Mouse (Mus musculus) monocyte, adult 2 months (primary cell): ENCODE measurements around the gene Adprm.
"Not testable (repeated sequence)": the region's sequence is repeated elsewhere in the genome, so short reads cannot be mapped to it uniquely, and the experiment has no call there.

Experiments
- DNase-seq, 2 experiments: peaks; one replicate each; pipeline ENCODE4 v3.0.0; 2022; ENCODE audit warnings: low spot score in 2 of 2, low read depth in 1 of 2

Gene Adprm

DNA sequence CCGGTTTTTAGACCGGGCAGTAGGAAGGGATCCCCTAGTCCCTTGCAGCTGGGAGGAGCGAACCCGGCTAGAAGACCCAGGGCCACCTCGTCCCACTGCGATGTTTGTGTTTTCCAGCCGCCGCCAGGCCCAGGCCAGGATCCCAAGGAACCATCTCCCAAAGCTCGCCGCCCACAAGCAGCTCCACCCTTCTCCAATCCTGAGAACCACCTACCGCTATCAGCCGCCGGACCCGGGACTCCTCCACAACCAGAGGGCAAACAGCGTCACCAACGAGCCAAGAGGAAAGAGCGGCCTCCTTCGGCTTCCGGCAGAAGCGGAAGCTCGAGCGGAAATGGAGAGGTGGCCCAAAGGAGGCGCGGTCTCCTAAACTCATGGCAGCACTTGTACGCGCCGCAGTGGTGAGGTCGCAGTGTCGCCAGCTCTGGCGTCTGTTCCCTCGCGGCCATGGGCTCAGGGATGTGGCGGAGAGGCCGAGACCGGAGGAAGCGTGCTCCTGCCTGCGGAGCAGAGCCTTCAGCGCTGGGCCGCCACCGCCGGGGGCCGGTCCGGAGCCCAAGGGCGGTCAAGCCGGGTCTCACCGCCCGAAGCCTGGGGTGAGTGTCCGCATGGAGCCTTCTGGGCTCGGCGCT, at the start of gene Adprm, which contains the start of gene Sco1:
Adprm (minus strand) TSS at position 274 of the 632 bp plus-strand sequence.
Sco1 (plus strand) TSS at position 350 of the 632 bp plus-strand sequence.
- peak; percentile 52 to 63 for DNase-seq

DNA sequence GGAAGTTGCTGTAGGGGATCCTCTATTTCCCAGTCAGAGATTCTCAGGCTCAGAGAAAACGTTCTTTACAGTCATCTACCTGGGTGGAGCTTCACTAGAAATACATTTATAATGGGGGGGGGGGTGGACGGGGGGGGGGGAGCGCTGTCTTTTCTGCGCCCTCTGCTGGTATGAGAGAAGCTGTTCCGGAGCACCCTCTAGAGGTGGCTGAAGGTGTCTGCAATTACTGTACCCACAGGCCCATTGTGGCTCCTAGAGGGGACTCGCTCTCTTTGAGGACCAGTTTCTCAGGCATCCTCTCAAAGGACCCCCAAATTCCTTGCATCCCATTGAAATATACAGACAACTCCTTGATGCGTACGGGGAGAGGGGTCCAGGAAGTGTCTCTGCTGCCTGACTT, 49.3 kb upstream of the Adprm start:
- DNase-seq, result no peak

DNA sequence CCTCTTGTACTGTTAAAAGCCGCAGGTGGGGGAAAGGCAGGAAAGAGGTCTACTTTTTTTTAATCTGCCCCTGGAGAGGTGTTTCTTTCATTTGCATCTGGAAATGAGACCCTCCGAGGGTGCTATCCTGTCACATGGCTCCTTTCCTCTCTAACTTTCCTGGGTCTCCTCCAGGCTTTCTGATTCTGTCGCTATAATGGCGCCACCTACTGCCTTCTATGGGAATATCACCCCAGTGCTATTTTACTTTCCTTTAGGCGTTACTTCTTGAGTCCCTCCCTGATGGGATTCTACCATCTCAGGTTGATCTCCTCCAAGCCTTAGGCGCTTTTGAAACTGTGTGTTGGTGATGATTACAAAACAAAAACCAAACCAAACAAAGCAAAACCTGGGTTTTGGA, 47.8 kb upstream of the Adprm start:
- DNase-seq, result no peak

DNA sequence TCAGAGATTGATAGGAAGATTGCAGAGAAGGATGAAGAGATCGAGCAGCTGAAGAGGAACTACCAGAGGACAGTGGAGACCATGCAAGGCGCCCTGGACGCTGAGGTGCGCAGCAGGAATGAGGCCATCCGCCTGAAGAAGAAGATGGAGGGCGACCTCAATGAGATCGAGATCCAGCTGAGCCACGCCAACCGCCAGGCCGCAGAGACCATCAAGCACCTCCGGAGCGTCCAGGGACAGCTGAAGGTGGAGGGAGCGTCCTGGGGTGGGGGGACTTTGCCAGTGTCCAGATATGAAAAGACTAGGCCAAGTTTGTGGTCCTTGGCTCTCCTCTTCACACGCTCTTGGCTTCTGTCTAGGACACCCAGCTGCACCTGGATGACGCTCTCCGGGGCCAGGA, 46.8 kb upstream of the Adprm start:
- no peak for DNase-seq

DNA sequence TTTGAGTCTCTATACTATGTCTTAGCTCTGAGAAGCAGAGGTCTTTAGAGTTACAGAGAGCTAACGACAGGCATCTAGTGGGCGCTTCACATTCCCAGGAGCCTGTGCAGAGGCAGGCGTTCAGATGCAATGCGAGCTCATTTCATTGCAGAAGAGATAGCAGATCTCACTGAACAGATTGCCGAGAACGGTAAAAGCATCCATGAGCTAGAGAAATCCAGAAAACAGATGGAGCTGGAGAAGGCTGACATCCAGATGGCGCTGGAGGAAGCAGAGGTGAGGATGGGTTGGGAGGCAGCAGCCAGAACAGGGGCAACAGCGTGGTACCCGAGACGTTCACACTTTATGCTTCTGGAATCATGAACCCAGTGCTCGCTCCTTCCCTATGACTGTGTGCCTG, 46.0 kb upstream of the Adprm start:
- no peak for DNase-seq

DNA sequence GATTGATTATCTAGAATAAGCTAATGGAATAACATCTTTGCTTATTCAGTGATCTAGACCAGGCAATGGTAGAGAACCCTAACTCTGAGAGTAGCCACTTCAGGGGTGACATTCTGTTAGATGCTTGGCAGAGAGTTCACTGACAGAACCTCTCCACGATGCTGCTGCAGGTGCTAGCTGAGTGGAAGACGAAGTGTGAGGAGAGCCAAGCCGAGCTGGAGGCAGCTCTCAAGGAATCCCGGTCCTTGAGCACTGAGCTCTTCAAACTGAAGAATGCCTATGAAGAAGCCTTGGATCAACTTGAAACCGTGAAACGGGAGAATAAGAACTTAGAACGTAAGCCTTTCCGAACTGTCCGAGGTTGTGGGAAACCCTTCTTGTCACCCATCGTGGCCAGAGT, 45.3 kb upstream of the Adprm start:
- no peak for DNase-seq

DNA sequence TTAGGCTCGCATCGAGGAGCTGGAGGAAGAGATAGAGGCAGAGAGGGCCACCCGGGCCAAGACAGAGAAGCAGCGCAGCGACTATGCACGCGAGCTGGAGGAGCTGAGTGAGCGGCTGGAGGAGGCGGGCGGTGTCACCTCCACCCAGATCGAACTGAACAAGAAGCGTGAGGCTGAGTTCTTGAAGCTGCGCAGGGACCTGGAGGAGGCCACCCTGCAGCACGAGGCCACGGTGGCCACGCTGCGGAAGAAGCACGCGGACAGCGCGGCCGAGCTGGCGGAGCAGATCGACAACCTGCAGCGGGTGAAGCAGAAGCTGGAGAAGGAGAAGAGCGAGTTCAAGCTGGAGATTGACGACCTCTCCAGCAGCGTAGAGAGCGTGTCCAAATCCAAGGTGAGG, 42.1 kb upstream of the Adprm start:
- no peak for DNase-seq

DNA sequence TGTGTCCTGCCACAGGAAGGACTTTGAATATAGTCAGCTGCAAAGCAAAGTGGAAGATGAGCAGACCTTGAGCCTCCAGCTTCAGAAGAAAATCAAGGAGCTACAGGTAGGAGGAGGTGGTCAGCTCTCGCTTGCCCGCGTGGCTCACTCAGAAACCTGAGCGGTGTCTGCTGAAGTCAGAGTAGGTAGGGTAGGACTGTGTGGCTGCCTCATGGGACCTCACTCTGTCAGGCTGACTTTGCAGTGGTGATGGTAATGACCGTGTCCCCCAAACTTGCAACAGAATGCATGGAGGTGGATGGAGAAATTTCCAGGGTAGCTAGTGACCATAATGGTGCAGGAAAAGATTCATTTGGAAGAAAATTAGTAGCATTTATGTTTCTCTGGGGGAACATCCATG, 41.3 kb upstream of the Adprm start:
- DNase-seq, result no peak

DNA sequence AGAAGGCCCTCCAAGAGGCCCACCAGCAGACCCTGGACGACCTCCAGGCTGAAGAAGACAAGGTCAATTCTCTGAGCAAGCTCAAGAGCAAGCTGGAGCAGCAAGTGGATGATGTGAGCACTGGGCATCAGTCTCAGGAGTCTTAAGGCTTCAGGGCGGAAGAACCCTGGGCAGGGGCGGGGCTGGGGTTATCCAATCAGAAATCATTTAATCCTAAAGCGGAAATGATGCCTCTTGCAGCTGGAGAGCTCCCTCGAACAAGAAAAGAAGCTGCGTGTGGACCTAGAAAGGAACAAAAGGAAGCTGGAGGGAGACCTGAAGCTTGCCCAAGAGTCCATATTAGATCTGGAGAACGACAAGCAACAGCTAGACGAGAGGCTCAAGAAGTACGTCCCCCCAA, 40.8 kb upstream of the Adprm start:
- DNase-seq, result no peak

DNA sequence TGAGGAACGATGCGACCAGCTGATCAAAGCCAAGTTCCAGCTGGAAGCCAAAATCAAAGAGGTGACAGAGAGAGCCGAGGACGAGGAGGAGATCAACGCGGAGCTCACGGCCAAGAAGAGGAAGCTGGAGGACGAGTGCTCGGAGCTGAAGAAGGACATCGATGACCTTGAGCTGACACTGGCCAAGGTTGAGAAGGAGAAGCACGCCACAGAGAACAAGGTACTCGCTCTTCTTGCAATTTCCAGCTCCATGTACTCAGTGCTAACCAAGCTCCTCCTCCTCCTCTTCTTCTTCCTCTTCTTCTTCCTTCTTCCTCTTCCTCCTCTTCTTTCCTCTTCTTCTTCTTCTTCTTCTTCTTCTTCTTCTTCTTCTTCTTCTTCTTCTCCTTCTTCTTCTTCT, 40.0 kb upstream of the Adprm start:
- DNase-seq, result not testable (repeated sequence)

DNA sequence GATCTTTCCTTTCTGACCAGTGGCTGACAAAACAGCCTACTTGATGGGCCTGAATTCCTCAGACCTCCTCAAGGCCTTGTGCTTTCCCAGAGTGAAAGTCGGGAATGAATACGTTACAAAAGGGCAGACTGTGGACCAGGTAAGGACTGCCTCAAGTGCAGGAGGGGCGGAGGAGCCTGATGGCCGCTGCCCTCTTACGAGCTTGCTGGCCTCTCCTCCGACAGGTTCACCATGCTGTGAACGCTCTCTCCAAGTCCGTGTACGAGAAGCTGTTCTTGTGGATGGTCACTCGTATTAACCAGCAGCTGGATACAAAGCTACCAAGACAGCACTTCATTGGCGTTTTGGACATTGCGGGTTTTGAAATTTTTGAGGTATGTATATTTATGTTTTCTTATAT, 34.8 kb upstream of the Adprm start:
- DNase-seq, result no peak

DNA sequence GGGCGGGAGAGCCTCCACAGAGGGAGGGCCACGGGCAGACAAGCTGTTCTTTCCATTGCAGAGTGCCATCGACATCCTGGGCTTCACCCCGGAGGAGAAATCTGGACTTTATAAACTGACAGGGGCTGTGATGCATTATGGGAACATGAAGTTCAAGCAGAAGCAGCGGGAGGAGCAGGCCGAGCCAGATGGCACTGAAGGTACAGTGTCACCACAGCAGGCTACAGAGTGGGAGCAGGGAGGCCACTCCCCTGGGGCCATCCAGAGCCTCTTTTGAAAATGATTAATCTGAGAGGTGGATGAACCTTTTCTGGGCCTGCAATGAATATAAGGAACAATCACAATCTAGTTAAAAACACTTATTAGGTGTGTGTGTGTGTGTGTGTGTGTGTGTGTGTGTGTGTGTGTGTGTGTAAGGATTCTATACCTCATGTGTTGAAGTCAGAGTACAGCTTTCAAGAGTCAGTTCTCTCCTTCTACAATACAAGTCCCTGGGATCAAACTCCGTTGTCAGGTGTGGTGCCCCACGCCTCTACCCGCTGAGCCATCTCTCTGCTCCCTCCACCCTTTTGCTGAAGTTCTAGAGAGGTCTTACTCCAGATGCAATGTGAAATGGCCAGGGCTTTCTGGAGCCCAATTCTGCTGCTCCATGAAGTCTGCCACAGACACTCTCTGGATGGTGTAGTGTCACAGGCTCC, 34.2 kb upstream of the Adprm start:
- DNase-seq, result no peak

DNA sequence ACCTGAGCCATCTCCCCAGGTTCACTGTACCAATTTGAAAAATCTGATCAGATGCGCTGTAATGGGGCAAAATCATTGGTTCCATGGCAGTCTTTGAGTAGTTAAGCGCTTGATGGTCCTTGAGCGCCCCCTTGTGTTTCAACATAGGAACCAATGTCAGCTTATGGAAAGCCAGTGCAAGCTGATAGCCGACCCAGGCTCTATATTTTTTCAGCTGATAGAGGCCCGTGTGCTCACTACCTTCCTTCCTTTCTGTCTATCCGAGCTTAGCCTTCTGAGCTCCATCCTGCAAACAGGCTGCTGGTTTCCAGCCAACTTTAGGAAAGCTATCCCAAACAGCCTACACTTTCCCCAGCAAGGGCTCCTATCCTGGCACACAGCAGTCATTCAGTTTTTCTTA, 33.1 kb upstream of the Adprm start:
- DNase-seq, result peak in 1 of 2 experiments; percentile 24

DNA sequence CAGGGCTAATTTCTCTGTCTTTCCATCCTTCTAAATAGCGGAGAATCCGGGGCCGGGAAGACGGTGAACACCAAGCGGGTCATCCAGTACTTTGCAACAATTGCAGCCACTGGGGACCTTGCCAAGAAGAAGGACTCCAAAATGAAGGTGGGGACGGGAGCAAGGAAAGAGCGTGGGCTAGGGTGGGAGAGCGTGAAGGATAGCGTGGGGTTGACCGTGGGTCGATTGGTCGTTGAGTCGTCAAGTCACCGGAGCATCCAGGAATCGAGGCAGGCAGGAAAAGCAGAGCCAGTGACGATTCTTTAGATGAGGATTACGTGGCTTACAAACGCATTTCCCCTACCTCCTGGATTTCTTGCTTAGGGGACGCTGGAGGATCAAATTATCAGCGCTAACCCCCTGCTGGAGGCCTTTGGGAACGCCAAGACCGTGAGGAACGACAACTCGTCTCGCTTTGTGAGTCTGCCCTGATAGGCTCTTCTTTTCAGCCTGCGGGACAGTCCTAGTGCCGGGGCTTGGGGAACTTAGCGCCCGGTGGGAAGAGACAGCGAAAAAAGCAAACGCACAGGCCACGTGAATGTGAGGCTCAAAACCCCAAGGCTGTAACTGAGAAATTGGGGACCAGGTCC, 31.4 kb upstream of the Adprm start:
- DNase-seq, result no peak

DNA sequence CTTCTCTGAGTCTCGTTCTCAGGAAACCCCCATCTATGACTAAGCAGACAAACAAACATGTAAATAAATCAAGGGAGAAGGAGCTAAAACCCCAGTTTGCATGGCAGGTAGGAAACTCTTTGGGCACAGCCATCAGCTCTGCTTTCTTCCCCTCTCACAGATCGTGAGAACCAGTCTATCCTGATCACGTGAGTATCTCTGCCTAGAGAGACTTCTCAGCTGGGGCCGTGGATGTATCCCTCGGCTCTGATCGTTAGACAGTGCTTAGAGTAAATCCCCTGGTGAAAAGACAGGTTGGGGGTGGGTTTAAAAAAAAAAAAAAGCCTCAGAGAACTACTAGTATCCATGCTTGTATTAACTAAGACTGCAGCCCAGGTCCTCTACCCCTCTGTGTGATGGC, 30.8 kb upstream of the Adprm start:
- DNase-seq, result no peak

DNA sequence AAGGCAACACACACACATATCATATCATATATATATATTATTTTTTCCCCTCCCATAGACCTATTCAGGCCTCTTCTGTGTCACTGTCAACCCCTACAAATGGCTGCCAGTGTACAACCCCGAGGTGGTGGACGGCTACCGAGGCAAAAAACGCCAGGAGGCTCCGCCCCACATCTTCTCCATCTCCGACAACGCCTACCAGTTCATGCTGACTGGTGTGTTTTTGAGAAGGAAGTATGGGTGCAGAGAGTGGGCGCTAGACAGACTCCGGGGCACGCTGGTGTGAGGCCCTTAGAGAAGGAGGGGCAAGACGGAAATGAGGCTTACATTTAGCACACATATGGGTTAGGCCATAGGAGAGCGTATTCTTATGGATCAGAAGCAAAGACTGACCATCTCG, 30.4 kb upstream of the Adprm start:
- no peak for DNase-seq

DNA sequence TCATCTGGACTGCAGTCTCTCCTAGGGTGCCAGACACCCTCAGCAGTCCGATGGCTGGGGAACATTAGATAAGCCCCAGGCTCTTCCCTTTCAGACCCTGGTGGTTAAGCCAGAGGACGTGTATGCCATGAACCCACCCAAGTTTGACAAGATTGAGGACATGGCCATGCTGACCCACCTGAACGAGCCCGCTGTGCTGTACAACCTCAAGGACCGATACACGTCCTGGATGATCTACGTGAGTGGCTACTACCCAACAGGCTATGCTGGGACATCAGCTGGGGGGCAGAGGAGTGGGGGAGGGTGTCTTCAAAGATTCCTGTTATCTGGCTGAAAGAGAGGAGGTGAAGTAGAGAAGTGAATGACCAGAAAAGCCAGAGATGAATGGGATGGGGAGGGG, 29.8 kb upstream of the Adprm start:
- DNase-seq, result no peak

DNA sequence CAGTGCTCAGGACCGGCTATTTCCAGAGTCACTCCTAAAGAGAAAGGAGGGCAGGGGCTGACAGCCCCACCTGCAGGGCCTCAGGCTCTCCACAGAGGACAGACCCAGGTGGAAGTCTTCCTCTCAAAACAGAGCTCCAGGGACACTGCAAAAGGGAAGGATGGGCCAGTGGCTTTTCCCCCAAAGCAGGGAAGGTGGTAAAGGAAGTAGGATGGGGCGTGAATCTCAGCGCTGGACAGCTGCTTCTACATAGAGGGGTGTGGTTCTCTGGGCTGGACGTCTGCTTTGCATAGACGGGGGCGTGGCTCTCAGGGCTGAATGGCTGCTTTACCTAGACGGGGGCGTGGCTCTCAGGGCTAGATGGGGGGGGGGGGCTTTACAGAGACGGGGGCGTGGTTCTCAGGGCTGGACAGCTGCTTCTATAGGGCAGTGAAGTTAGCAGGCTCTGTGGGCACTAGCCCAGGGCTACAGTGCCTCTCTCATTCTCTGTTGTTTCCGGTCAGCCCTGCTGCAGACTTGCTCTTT, 28.8 kb upstream of the Adprm start:
- no peak for DNase-seq

DNA sequence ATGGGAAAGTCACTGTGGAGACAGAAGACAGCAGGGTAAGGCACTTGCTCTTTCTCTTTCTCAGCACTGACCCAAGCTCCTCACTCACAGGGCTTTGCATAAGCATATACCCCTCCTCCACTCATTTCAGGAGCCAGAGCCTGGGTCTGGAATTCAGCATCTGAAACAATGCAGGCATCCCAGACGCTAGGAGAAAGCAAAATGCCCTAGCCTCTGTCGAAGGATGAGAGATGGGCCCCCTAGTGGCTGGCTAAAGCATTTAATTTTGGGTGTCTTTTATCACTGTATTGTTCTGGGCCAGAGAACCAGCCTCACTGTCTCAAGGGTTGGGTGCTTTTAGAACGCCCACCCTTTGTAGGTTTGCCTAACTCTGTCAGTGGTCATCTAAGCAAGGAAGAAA, 27.8 kb upstream of the Adprm start:
- DNase-seq, result no peak

DNA sequence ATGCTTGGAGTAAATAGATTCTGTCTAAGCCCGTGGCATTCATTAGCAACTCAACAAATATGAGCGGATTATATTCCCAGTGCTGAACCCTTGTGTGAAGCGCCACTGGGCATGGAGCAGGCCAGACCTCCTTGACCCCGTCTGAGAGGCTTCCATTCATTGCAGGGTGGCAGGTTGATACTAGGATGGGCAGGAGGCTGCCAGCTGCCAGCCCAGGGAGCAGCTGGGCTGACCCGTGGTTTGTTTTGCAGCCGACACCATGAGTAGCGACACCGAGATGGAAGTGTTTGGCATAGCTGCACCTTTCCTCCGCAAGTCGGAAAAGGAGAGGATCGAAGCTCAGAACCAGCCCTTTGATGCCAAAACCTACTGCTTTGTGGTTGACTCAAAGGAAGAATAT, 27.3 kb upstream of the Adprm start:
- DNase-seq, result no peak

DNA sequence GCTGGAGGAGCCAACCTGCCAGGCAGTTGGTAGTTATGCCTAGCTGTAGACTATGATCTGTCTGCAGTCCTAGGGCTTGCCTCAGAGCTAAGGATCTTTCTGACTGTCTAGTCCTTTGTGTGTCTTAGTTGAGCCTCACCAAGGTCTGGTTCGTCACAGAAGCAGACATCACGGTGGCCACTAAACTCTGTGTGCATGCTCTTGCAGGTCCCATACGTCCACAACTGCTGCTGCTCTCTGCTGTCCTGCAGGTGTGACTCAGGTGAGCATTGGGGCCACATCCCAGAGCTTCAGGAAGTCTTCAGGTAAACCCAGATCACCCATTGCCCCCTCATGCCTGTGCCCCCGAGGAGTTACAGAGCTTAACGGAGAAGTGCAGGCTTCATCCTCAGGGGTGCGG, 26.5 kb upstream of the Adprm start:
- DNase-seq, result no peak

DNA sequence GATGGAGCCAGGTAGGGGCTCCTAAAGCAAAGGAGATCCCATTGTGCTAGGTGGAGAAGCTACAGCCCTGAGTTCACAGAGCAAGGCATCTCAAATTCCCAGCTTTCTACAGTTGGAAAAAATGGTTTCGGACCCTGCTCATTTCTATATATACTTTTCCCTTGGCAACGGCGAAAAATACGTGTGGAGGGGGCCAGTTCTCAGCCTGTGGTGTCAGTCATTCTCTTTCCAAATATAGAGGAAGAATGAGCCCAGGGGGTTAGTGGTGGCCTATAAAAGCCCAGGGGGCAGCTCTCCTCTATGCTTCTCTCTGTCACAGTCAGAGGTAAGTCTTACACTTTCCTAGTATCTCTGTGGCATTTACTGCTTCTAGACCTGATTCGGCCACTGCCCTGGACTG, 25.6 kb upstream of the Adprm start, which contains the start of gene Myh3:
Myh3 (plus strand) TSS at position 301 of the 400 bp plus-strand sequence.
- no peak for DNase-seq
